Mouse (Mus musculus): ENCODE results near the gene Lingo2. TPM values are rescaled to one million over a fixed set of nuclear protein-coding genes. Genes with fewer than 3 reads are reported as not detected.

Gene Lingo2
- not detected for total RNA-seq (2021)
- long read RNA-seq, experiment 1, partial matches to known transcripts, result 0 of 1 reads
- long read RNA-seq, experiment 1, other reads (novel, unspliced or antisense), result 1 of 1 reads
- long read RNA-seq, experiment 2, result 0 reads

DNA sequence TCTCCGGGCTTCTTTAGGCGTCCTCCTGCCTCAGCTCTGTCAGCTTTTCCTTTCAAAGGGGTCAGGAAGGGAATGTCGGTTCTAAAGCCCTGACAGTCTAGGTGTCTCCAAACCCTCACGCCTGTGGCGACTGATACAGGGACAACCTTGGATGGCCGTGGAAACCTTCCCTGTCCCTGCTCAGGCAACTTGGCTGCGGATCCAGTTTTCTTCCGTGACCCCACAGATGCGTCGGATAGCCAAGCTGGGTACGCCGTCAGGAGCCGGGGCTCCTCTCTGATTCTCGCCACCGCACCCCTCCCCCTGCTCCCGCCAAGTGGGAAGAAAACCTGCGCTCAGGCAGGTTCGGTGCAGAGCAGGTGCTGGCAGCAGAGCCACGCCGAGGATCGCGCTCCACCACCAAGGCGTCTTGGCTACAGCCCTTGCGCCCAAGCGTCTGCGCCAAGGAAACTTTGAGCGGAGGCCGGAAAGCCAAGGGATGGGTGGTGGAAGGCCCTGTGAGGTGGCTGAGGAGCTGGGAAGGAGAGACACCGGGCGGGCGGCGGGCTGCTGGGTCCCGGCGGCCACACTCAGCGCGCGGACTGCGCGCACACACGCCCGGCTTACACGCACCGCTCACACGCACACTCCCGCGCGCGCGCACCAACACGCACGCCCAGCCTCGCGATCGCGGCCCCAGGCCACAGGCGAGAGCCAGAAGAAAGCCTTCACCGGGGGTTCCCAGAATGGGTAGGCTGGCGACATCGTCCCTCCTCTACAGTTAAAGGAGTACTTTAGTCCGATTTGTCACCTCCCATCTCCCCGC is at the start of gene Lingo2:
Lingo2 (minus strand) TSS at position 598 of the 805 bp plus-strand sequence.
- no peak for DNase-seq

DNA sequence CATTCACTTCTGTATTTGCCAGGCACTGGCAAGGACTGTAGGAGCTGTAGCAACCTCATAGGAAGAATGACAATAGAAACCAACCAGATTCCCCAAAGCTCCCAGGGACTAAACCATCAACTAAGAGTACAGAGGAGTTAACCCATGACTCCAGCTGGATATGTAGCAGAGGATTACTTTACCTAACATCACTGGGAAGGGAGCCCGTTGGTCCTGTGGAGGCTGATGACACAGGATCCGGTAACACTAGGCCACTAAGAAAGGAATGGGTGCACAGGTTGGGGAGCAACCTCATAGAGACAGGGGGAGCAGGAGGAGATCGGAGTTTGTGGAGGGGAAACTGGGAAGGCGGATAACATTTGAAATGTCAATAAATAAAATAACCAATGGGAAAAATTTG is 21.8 kb upstream of the Lingo2 start:
- DNase-seq, result no peak

DNA sequence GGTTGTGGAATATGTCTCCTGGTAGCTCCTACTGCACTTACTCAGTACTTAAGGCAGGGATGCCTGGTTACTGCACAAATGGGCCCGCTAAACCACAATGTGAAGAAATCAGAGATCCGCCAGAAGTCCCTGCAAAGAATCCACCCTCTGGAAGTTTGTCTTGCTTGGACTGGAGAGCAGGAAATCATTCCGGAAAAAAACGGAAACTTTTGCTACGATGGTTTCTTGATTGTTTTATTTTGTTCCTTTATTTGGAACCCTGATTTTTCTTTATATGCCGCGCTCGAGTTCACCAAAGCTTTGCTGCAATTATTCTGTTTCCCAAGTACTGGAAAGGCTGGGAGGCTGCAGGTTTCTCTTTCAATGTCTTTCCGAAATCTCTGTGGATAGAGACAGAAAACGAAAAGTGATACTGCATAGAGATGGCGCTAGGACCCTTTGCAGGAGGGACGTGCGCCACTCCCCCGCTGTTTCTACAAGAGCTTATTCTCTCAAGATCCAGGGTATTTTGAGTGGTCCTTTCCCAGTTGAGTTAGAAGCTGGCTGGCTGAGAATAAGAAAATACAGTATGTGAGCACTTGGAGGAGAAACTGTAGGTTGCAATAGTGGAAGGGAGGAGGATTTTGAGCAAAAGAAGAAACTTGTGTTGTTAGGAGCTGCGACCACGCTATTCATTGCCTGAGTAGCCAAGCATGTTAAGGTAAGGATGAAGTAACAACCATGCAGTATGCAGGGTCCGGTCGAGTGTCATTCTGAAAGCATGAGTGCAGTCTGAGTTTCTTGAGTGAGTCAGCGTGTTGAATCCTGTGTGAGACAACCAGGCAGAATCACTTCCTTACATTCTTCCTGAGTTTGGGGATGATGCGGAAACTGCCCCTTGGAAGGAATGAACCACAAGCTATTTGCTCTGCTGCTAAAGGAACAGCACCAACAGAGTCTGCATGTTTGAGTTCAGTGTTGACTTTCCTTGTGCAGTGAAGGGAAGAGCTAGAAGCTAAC is 1.2 kb upstream of the Lingo2 start:
- DNase-seq, result no peak

DNA sequence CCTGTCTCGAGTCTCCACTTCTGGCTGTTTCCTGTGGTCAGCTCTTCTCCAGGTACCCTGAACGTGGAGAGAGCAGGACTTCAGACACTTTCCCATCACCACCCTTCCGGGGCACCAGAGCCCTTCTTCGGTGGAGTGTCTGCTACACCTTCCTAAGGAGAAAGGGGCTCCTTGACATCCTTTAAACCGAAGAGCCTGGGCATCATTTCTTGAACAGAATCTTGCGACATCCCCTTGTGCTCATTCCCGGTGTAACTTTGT is 338 bp upstream of the Lingo2 start:
- DNase-seq, result no peak

DNA sequence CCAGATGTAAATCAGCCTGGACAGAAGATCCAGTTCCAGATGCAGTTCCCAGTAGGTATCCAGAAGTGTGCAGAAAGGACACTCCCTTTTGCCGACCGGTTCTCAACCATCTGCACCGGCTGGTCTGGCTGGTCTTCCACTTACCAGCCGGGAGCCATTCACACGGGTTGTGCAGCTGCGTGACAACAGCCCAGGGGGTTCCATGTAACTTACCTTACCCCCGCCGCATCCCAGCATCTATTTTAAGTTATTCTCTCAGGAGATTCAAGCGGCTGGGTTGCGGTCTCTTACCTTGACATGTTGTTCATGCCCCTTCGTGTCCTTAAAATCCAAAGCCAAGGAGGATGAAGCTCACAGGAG is 777 bp downstream of the Lingo2 start:
- no peak for DNase-seq

DNA sequence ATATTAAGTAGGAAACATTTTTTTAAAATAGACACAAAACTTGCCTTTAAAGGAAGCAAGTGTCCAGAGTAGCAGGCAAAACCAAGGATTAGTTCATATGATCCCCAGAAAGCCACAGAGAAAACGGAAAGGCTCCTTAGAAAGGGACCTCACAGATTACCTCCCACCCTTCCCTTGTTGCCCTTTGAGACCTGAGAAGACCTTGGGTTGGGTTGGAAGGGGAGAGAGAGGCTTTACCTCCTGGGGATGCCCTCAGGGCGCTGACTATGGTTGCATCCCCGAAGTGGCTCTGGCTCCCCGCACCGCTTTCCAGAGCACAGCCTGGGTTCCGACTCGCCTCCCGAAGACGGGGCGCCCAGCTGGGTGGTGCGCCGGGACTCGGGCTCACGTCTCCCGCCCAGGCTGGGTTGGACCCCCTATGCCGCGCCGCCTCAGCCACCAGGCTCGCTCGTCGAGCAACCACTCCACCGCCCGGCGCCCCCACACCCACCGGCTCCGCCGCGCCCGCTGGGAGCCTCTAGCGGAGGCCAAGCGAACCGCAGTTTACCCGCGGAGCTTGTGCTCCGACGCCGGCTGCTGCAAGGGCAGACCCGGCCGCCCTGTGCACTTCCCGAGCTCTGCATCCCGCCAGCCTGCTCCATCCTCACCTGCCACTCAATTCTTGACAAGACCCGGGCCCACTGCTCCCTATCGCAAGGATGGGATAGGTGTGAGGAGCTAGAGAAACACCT is 1.4 kb downstream of the Lingo2 start:
- DNase-seq, result no peak

DNA sequence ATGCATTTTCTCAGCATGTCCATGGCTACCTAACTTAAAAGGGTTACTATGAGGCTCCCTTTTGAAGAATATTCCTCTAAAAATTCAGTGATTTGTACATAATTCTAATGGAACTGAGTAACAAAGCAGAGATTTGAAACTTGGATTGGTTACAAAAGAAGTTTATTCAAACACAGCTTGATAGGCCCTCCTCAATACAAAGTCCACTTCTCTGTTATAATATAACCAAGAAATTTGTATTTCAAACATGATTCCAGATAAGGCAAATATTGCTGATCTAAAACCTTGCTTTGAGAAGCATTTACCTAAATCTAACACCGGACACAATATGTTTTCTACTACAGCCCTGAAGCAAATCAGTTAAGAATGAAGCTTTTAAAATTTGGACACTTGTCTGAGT is 60.7 kb downstream of the Lingo2 start:
- no peak for DNase-seq

DNA sequence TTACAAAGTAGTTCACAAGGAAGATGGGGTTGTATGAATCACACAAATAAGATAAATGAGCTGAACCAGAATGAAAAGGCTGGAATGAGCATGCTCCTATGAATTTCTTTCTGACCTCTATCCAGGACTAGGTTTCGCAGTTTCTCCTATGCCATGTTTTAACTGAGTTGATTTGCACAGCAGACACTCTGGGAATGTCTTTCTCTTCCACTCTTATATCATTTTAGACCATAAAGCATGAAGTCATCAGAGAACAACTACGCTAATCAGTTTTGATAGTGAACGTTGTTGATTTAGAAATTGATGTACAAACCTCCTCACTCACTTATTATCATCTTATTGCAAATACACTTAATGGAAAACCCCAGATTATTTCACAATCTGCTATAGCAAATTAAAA is 61.2 kb downstream of the Lingo2 start:
- no peak for DNase-seq

DNA sequence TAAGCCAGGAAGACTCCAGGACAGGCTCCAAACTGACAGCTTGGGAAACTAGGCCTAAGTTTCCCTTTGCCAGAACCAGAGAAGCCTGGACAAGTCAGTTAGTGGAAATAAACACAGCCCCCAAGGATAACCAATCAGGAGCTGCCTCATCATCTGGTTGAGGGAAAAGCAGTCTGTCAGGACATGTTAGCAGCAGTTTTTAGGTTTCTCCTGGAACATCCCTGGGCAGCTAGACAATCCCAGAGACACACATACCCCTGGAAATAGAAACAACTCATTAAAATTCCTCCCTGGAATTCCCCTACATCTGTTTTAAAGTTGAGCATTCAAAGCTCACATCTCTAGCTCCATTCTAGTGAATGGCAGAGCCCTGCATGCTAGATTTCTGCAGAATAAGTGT is 76.8 kb downstream of the Lingo2 start:
- no peak for DNase-seq

DNA sequence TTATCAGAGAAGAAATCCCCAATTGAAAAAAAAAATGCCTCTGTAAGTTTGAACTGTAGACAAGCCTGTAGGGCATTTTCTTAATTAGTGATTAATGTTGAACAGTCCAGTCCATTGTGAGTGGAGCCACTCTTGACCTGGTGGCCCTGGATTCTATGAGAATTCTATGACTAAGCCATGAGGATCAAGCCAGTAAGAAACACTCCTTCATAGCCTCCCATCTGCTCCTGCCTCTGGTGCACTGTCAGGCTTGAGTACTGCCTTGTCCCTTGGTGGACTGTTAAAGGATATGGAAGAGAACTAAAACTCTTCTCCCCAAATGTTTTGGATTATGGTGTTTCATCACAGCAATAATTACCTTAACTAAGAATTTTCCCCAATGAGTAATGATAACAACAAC is 126.6 kb downstream of the Lingo2 start:
- no peak for DNase-seq

DNA sequence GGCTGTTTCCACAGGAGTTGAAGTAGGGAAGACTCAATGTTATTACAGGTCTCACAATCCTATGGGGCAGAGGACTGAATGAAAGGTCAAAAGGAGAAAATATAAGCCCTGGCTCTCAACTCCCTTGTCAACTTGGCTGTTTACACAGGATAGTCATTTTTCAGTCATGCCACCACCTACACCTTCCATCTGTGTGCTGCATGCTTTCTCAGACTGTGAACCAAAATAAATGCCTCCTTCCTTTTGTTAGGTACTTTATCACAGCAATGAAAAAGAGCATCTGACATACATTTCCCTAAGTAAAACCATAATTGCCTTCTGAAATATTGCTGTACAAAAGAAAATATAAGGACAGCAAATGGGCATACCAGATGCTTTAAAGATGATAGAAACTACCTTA is 129.6 kb downstream of the Lingo2 start:
- no peak for DNase-seq

DNA sequence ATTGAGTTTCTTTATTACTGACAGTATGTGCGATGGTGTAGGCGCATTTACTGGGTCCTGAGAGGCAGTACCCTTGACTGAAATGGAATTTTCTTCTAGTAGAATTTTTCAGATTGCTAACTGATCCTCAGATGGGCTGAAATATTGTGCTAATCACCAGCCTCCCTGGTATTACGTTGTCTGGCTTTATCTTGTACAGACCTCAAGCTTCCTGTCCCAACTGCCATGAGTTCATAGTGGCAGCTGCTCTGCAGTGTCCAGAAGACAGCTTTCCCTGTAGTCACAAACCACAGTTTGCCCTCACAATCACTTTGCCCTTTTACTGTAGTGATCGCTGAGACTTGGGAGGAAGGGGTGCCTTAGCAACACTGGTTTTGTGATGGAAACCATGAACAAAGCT is 176.5 kb downstream of the Lingo2 start:
- DNase-seq, result no peak

DNA sequence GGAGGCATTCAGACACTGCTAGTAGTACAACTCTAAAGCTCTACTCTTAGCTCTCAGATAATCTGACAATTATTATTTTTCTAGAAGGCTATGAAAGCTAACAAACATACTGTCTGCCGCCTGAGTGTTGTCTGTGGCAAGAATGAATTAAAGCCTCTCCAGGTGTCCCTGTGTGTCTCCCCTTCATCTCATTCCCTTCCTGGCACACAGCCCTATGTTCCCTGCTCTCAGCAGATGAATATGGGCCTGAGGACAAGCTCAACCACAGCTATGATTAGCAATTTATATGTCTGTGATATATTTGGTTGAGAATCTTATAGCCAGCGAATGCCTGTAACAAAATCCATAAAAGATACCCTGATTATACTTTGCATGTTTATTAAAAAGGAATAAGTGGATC is 220.9 kb downstream of the Lingo2 start:
- DNase-seq, result no peak

DNA sequence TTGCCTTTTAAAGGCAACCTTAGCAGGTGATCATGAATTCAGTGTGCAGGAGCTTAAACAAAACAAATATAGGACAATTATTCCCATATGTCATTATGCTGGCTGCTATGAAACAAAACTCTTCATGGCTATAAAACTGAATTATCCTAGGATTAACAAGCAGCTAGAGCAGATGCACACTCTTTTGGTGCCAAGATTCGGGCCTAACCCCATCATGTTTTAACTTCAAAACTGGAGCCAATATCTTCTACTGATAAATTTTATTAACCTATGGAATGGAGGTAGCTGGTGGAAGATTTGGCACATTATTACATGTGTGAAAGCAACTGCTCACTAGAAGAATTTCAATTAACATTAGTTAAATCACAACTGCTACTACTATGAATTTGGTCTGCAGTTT is 235.1 kb downstream of the Lingo2 start:
- DNase-seq, result no peak

DNA sequence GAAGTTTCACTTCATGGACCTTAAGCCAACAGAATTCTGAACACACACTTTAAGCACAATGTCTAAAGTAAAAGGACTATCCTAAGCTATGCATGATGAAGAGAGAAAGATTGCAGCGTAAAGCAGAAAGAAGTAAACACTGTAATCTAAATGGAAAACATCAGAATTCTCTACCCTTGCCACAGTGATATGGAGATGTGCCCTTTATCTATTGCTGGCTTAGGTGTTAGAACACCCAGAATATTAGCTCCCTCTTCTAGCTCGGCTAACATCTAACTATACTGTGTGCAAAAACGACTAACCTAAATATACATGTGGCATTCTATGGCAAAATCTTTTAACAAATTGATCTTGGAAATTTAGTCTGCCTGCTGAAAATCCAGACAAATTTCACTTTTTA is 252.7 kb downstream of the Lingo2 start:
- DNase-seq, result no peak

DNA sequence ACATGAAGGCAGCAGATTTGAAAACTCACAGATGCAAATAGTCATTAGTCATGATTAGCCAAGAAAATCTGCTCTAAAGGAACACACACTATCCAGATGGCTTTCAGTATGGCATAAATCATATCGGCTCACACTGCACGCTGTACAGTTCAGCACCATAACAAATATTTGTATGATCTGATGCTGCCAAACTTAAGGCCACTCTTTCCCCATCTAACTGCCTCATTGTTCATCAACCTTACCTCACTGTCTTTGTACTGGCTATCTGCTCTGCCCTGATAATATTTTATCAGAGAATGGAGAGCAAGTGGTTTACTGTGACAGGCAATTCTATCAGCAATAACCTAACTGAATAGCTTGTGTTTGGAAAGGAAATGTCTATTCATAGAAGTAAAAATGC is 254.7 kb downstream of the Lingo2 start:
- DNase-seq, result no peak

DNA sequence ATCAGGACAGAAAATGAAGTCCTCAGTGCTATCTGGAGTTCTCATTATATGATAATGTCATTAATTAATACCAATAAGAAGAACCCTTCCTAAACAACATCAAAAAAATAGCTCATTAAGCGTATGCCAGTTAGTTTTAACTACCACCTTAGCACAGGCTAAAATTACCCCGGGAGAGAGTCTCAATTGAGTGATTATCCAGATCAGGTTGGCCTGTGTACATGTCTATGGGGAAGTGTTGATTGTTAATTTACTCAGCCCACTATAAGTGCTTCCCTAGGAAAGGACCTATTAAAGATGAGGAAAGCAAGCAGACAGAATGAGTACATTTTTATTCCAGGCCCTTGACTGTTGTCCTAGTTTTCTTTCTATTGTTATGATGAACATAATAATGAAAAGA is 291.6 kb downstream of the Lingo2 start:
- no peak for DNase-seq

DNA sequence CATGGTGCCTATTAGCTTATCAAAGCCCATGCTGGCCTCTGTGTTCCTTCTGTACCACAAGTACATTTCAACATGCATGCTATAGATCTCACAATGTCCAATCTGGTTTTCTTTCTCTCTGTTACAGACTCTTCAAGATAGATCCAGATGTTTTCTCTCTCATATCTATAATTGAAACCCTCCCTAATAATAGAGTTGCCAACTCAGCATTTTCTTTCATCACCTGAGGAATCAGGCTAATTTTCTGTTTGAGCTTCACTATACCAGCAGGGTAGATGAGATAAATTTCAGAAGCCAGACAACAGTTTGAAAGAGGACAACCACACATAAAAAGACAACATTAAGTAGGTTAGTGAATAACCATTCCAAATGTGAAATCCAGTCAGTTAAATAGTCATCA is 303.8 kb downstream of the Lingo2 start:
- no peak for DNase-seq

DNA sequence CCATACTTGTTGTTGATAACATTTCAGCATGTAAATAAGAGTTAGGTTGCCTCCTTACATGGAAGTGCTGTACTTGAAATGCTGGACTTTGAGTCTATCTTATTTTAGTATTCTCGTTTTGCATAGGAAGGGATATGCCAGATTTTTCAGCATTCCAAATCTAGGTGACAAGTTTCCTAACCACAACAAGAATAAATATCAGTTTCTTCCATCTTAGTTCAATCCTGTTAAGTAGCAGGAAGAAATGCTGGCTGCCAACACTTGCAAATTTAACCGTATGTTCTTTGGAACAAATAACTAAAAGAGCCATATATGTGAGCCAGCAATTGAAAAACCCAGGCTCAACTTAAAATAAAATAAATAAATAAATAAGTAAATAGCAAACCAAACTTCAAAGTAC is 315.9 kb downstream of the Lingo2 start:
- DNase-seq, result no peak

DNA sequence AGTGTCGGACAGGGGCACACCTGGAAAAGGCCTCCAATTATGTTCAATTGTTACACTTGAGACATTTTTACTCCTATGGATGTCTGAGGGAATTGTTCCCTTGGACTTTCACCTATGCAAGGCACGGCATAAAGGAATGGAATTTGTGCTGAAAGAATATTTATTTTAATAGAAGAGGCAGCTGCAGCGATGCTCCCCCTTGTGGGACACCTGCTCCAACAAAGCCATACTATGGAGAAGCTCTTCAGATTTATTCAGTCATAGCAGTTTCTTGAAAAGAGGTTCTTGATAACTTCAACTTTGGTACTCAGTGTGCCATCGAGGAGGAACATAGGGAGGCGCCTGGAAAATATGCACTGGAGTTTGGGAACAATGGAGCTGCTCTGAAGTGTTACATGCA is 374.7 kb downstream of the Lingo2 start:
- no peak for DNase-seq

DNA sequence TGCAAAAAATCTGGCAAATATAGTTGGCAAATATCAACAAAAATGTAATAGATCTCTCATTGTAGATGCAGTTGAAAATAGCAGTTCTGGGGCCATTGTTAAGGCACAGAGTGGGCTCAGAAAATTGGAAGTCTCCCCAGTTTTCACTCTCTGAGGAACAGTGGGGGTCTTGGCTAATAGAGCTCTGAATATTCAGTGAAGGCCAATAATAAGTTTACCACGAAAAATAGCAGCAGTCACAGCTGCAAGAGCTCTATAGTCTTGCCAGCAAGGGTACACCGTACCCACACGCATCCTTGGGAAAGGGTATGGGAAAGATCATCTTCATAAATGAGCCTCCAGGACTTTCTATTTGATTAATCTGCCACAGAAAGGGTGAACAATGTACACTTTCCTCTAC is 375.3 kb downstream of the Lingo2 start:
- DNase-seq, result no peak

DNA sequence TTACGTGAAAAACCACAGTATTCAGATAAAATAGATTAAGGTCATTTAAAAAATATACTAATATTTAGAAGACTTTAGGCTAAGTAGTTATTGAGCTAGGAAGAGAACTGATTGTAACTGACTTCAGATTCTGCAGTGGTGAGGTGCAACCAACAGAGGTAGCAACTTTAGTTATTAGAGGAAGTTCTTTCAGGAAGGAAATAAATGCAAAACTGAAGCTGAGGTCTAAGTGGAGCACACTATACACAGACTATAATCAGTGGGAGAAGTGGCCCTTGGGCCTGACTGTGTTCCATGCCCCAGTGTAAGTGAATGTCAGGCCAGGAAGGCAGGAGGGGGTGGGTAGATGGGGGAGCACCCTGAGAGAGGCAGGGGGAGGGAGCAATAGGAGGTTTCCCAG is 385.0 kb downstream of the Lingo2 start:
- DNase-seq, result no peak

DNA sequence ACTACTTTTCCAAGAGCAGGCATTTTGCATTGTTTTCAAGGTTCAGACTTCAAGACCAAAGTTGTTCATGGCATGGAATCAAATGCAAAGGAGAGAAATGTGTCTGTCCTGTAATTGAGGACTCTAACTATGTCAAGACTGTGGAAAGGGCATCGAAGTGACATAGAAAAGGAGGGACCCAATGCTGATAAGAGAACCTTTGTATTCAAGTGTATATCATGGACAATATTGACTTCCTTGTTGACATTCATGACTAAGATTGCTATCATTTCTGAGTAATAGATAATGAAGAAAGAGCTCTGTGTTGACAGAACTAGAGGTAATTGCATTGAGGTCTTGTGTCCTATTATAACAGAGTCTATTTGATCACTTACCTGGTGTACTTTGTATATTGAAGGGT is 390.6 kb downstream of the Lingo2 start:
- DNase-seq, result no peak
